Mouse (Mus musculus) MEL (cell line): Measurements from ENCODE around the gene Rnf169.

ENCODE experiments used
- BHLHE40 ChIP-seq: IDR thresholded peaks from 2 replicates; pipeline ENCODE4 v1.6.1; 2012; ENCODE audit warnings: low read depth, mild to moderate bottlenecking, inconsistent platforms, low read length, improper control_type of control experiment, borderline replicate concordance
- CTCF ChIP-seq, 3 experiments: IDR thresholded peaks in 2 of 3; conservative IDR thresholded peaks in 1 of 3; 2 replicates each; pipeline ENCODE4 v1.5.1; 2011 to 2012; ENCODE audit warnings: low read length in 3 of 3, low read depth in 2 of 3, mild to moderate bottlenecking in 2 of 3, improper control_type of control experiment in 1 of 3, inconsistent platforms in 1 of 3, mixed read lengths in 1 of 3, moderate library complexity in 1 of 3; ENCODE audit not compliant: control insufficient read depth in 1 of 3, insufficient read depth in 1 of 3, poor library complexity in 1 of 3, severe bottlenecking in 1 of 3
- EP300 ChIP-seq, 2 experiments: IDR thresholded peaks; 2 replicates each; pipeline ENCODE4 v1.6.1; 2011; ENCODE audit warnings: improper control_type of control experiment in 2 of 2, low read length in 2 of 2, low read depth in 1 of 2, mild to moderate bottlenecking in 1 of 2
- GATA1 ChIP-seq: IDR thresholded peaks from 2 replicates; pipeline ENCODE4 v1.6.1; 2011; ENCODE audit warnings: low read depth, low read length, improper control_type of control experiment
- MAFK ChIP-seq: IDR thresholded peaks from 2 replicates; pipeline ENCODE4 v1.6.1; 2011; ENCODE audit warnings: low read depth, mild to moderate bottlenecking, low read length, improper control_type of control experiment, borderline replicate concordance
- MYC ChIP-seq: IDR thresholded peaks from 2 replicates; pipeline ENCODE4 v1.6.1; 2011; ENCODE audit warnings: low read depth, mild to moderate bottlenecking, low read length, improper control_type of control experiment, moderate library complexity
- USF1 ChIP-seq: IDR thresholded peaks from 2 replicates; pipeline ENCODE4 v1.6.1; 2014; ENCODE audit warnings: low read depth, mild to moderate bottlenecking, inconsistent platforms, low read length, improper control_type of control experiment, moderate library complexity

DNA sequence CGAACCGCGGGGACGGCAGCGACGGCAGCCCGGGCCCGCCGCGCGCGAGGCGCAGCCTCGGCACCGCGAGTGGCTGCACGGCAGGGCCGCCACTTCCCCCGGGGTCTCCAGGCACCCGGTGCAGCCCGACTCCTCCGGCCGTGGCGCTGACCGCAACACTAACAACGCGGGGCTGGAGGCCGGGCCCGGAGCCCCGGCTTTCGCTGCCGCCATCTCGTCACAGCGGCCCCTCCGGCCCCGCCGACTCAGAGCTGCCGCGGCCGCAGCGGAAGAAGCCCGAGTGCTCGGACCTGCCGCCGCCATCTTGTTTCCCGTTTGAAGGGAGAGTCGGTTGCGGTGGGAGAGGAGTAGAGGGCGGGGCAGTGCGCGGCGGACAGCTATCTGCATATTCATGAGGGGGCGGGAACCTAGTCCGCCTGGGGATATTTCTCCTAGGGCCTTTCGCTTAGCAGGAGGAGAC is at the start of gene Rnf169:
- TF ChIP-seq MYC, result no peak
- no peak for TF ChIP-seq MAFK
- TF ChIP-seq CTCF (IDR thresholded peaks at IDR 0.05 in 2 of 3, conservative IDR thresholded peaks at IDR 0.05 in 1 of 3; ENCODE audit: control insufficient read depth in 1 of 3, insufficient read depth in 1 of 3, low read depth in 2 of 3, low read length in 3 of 3, poor library complexity in 1 of 3, severe bottlenecking in 1 of 3), result no peak
- no peak for TF ChIP-seq GATA1
- no peak for TF ChIP-seq BHLHE40
- TF ChIP-seq USF1, result no peak
- TF ChIP-seq EP300 (IDR thresholded peaks at IDR 0.05; ENCODE audit: low read depth in 1 of 2, low read length in 2 of 2), result 0 out of 4 replicates have a peak, but pooled peaks of 1 of the 2 experiments have one; percentile 16
